Mouse (Mus musculus): ENCODE data around the gene Ttc39d. TPM values are rescaled to one million over a fixed set of nuclear protein-coding genes. Genes with fewer than 3 reads are reported as not detected.
"Not testable (repeated sequence)": the region's sequence is repeated elsewhere in the genome, so short reads cannot be mapped to it uniquely, and the experiment has no call there.

The Ttc39d gene
- polyA plus RNA-seq, 1 experiment from 2014 or later = 0.11 TPM

DNA sequence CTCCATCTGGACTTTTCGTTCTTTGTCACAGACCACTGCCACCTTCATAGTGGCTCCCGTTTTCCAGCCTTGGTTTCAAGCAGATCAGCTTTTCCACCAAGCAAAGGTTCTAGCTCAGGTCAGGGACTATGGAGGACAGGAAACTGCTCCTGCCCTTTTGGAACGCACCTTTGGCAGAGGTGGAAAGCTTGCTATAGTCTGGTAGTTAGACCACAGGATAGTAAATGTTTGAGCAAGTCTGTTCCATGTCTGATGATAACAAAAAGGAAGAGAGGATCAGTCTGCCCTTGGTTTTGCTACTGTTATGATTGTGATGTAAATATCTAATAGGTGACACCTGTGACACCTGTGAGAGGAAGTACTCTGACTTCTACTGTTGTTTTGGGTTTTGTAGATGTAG lies 31.3 kb upstream of the Ttc39d start:
- Histone ChIP-seq H3K36me3 (ENCODE audit: control insufficient read depth, insufficient read depth, low read length) (no peaks in the 10 kb centered on the region), H3K9ac (ENCODE audit: low read length) (no peak overlapping the region), H3K4me1 (ENCODE audit: control insufficient read depth, insufficient read depth, low read length) (no peaks in the 10 kb centered on the region), H3K4me2 (ENCODE audit: low read length) (no peak overlapping the region), H3K4me3 (ENCODE audit: low read depth, low read length) (no peak overlapping the region), H3K27ac (ENCODE audit: low read depth, low read length) (no peak overlapping the region), H3K27me3 (replicated peaks; ENCODE audit: control insufficient read depth, insufficient read depth, low read length) (no peaks in the 10 kb centered on the region), H3K9me3 (replicated peaks; ENCODE audit: control insufficient read depth, low read length) (no peaks in the 10 kb centered on the region)
- 83% methylated on average over 3 of the region's 3 CpGs for WGBS
- no peak for DNase-seq (ENCODE audit: low spot score)
- ATAC-seq = no peak

DNA sequence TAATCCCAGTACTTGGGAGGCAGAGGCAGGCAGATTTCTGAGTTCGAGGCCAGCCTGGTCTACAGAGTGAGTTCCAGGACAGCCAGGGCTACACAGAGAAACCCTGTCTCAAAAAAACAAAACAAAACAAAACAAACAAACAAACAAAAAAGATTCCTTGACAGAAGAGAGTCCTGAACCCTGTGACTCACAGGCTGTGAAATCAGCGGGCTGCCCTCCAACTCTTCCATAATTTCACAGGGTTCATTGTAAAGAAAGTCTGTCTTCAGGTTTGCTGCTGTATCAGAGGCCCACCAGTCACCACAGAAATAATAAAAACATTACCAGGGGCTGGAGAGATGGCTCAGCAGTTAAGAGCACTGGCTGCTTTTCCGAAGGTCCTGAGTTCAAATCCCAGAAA lies 28.4 kb upstream of the Ttc39d start:
- H3K4me3 ChIP-seq (ENCODE audit: low read depth, low read length); ATAC-seq; H3K4me2 ChIP-seq (ENCODE audit: low read length); H3K9ac ChIP-seq (ENCODE audit: low read length); H3K27ac ChIP-seq (ENCODE audit: low read depth, low read length); H3K36me3 ChIP-seq (ENCODE audit: control insufficient read depth, insufficient read depth, low read length); H3K4me1 ChIP-seq (ENCODE audit: control insufficient read depth, insufficient read depth, low read length); DNase-seq (ENCODE audit: low spot score); H3K9me3 ChIP-seq (replicated peaks; ENCODE audit: control insufficient read depth, low read length); H3K27me3 ChIP-seq (replicated peaks; ENCODE audit: control insufficient read depth, insufficient read depth, low read length): not testable (repeated sequence)
- WGBS = 95% methylated on average over 3 of the region's 3 CpGs

DNA sequence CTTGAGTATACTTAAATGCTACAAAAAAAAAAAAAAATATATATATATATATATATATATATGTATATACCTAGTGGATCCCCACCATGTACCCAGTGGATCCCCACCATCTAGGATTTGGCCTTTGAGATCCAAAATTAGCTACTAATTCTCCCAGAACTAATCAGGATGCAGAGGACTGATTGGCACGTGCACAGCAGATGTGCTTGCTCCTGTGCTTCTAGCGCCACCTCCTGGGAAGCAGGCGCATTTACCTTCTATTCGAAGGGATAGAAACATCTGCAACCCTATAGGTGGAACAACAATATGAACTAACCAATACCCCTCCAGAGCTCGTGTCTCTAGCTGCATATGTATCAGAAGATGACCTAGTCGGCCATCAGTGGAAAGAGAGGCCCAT lies 27.3 kb upstream of the Ttc39d start:
- no peaks in the 10 kb centered on the region for H3K4me1 ChIP-seq (ENCODE audit: control insufficient read depth, insufficient read depth, low read length)
- no peak overlapping the region for H3K9ac ChIP-seq (ENCODE audit: low read length)
- ATAC-seq (peak; percentile 90), DNase-seq (ENCODE audit: low spot score) (peak; percentile 90)
- no peak overlapping the region for H3K4me3 ChIP-seq (ENCODE audit: low read depth, low read length)
- no peak overlapping the region for H3K27ac ChIP-seq (ENCODE audit: low read depth, low read length)
- no peaks in the 10 kb centered on the region for H3K36me3 ChIP-seq (ENCODE audit: control insufficient read depth, insufficient read depth, low read length)
- WGBS = under 1% methylated on average over 6 of the region's 6 CpGs
- no peaks in the 10 kb centered on the region for H3K9me3 ChIP-seq (replicated peaks; ENCODE audit: control insufficient read depth, low read length)
- no peak overlapping the region for H3K4me2 ChIP-seq (ENCODE audit: low read length)
- H3K27me3 ChIP-seq (replicated peaks; ENCODE audit: control insufficient read depth, insufficient read depth, low read length) = no peaks in the 10 kb centered on the region

DNA sequence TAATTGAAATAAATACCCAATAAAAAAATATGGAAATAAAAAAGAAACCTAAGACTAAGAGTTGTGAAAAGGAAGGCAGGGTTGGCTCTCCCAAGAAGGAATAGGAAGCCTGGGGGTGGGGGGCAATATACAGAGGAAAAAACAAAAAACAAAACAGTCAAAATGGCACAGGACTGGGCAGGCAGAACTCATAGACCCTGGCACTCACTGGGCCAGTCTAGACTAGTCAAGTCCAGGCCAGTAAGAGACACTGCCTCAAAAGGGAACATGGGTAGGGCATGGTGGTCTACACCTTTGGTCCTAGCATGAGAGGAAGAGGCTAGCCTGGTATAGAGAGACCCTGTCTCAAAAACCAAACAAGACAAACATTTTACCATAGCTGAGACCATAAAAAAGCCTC lies 26.8 kb upstream of the Ttc39d start:
- no peak overlapping the region for H3K4me2 ChIP-seq (ENCODE audit: low read length)
- DNase-seq (ENCODE audit: low spot score) = no peak

DNA sequence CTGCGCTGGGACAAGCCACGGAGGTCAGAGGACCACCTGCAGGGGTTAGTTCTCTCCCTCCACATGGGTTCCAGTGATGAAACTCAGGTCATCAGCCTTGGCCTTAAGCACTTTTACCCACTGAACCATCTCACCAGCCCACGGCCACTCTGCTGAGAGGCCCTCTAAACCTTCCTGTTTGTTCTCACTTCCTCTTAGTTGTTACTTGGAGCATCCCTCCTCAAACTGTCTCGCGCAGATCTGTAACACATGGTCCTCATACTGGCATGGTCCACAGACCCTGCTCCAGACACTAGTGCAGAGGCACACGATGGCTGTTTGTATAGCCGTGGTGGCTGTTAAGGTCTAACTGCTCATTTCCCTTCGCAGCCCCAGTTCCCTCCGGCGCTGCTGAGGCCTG lies 23.6 kb upstream of the Ttc39d start:
- no peak overlapping the region for H3K9ac ChIP-seq (ENCODE audit: low read length)
- H3K36me3 ChIP-seq (ENCODE audit: control insufficient read depth, insufficient read depth, low read length) = no peaks in the 10 kb centered on the region
- no peak overlapping the region for H3K4me2 ChIP-seq (ENCODE audit: low read length)
- no peak overlapping the region for H3K27ac ChIP-seq (ENCODE audit: low read depth, low read length)
- H3K27me3 ChIP-seq (replicated peaks; ENCODE audit: control insufficient read depth, insufficient read depth, low read length) = no peaks in the 10 kb centered on the region
- no peaks in the 10 kb centered on the region for H3K4me1 ChIP-seq (ENCODE audit: control insufficient read depth, insufficient read depth, low read length)
- ATAC-seq (no peak), DNase-seq (ENCODE audit: low spot score) (no peak)
- 87% methylated on average over 10 of the region's 10 CpGs for WGBS
- no peaks in the 10 kb centered on the region for H3K9me3 ChIP-seq (replicated peaks; ENCODE audit: control insufficient read depth, low read length)
- H3K4me3 ChIP-seq (ENCODE audit: low read depth, low read length) = no peak overlapping the region

More for the DNA sequence above, 26.8 kb upstream of the Ttc39d start:
- Histone ChIP-seq H3K4me1 (ENCODE audit: control insufficient read depth, insufficient read depth, low read length) (no peaks in the 10 kb centered on the region), H3K4me3 (ENCODE audit: low read depth, low read length) (no peak overlapping the region), H3K27ac (ENCODE audit: low read depth, low read length) (no peak overlapping the region), H3K27me3 (replicated peaks; ENCODE audit: control insufficient read depth, insufficient read depth, low read length) (no peaks in the 10 kb centered on the region), H3K36me3 (ENCODE audit: control insufficient read depth, insufficient read depth, low read length) (no peaks in the 10 kb centered on the region), H3K9ac (ENCODE audit: low read length) (no peak overlapping the region), H3K9me3 (replicated peaks; ENCODE audit: control insufficient read depth, low read length) (no peaks in the 10 kb centered on the region)
- ATAC-seq = 0 out of 2 replicates have a peak, but pooled peaks have one; percentile 30

DNA sequence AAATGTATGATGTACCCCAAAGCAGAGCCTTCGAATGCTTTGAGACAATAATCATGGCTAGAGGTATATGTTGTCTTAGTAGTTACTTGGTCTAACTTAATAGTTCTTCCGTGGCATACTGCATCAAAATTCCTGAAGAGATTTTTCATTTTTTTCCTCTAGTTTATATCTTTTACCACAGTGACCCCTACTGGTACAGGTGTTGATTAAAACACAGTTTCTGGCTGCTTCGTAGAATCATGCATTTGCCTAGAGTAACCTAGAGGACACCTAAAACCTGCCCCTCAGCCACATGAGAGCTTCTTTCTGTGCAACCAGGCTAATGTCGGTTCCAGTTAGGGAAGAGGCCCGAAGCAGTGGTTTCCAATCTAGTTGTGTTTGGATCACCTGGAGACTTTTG lies 14.2 kb upstream of the Ttc39d start:
- Histone ChIP-seq H3K4me1 (ENCODE audit: control insufficient read depth, insufficient read depth, low read length) (no peaks in the 10 kb centered on the region), H3K9me3 (replicated peaks; ENCODE audit: control insufficient read depth, low read length) (no peaks in the 10 kb centered on the region), H3K4me3 (ENCODE audit: low read depth, low read length) (no peak overlapping the region), H3K4me2 (ENCODE audit: low read length) (no peak overlapping the region), H3K9ac (ENCODE audit: low read length) (no peak overlapping the region), H3K27me3 (replicated peaks; ENCODE audit: control insufficient read depth, insufficient read depth, low read length) (no peaks in the 10 kb centered on the region), H3K36me3 (ENCODE audit: control insufficient read depth, insufficient read depth, low read length) (peaks cover 25% of the 10 kb centered on the region; the same call in 1 of the 2 replicates), H3K27ac (ENCODE audit: low read depth, low read length) (no peak overlapping the region)
- 70% methylated on average over 5 of the region's 5 CpGs for WGBS
- ATAC-seq = peak; percentile 42; the same call in 1 of the 2 replicates
- DNase-seq (ENCODE audit: low spot score) = peak; percentile 72

DNA sequence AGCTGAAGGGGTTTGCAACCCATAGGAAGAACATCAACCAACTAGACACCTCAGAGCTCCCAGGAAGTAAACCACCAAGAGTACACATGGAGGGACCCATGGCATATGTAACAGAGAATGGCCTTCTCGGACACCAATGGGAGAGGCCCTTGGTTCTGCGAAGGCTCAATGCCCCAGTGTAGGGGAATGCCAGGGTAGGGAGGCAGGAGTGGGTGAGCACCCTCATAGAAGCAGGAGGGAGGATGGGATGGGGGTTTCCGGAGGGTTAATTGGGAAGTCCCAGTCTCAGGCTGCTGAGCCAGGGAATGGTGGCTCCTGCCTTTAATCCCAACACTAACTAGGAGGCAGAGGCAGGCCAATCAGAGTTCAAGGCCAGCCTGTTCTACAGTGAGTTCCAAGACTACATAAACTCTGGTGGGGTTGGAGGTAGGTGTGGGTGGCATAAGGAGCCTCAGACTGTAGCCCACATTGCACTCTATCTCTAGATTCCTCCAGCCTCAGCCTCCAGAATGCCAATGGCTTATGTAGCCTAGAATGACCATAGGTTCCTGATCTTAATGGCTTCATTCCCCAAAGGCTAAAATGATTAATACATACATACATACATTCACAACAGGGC lies 8.0 kb upstream of the Ttc39d start:
- no peaks in the 10 kb centered on the region for H3K9me3 ChIP-seq (replicated peaks; ENCODE audit: control insufficient read depth, low read length)
- no peak overlapping the region for H3K4me2 ChIP-seq (ENCODE audit: low read length)
- no peaks in the 10 kb centered on the region for H3K27me3 ChIP-seq (replicated peaks; ENCODE audit: control insufficient read depth, insufficient read depth, low read length)
- ATAC-seq = peak; percentile 56
- H3K27ac ChIP-seq (ENCODE audit: low read depth, low read length) = no peak overlapping the region
- DNase-seq (ENCODE audit: low spot score) = no peak
- peaks cover 76% of the 10 kb centered on the region for H3K36me3 ChIP-seq (ENCODE audit: control insufficient read depth, insufficient read depth, low read length)
- no peaks in the 10 kb centered on the region for H3K4me1 ChIP-seq (ENCODE audit: control insufficient read depth, insufficient read depth, low read length)
- H3K9ac ChIP-seq (ENCODE audit: low read length) = no peak overlapping the region
- H3K4me3 ChIP-seq (ENCODE audit: low read depth, low read length) = no peak overlapping the region
- 87% methylated on average over 3 of the region's 3 CpGs for WGBS

DNA sequence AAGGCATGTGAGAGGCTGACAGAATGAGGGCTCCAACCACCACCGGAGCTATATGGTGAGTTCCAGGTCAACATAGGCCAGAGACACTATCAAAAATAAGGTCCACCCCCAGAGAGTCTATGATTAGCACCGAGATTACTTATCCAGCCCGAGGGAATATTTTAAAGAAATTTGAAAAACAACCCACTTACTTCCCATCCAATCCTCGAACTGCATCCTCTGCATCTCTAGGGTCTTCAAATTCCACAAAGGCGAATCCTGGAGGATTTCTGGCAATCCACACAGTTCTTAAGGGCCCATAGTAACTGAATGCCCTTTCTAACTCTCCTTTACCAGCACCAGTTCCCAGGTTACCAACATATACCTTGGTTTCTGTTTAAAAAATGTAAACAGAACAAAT lies 1.6 kb upstream of the Ttc39d start:
- Histone ChIP-seq H3K4me3 (ENCODE audit: low read depth, low read length) (peak overlapping the region; percentile 96), H3K27me3 (replicated peaks; ENCODE audit: control insufficient read depth, insufficient read depth, low read length) (no peaks in the 10 kb centered on the region), H3K9me3 (replicated peaks; ENCODE audit: control insufficient read depth, low read length) (no peaks in the 10 kb centered on the region), H3K4me2 (ENCODE audit: low read length) (peak overlapping the region; percentile 93), H3K36me3 (ENCODE audit: control insufficient read depth, insufficient read depth, low read length) (peaks cover 44% of the 10 kb centered on the region), H3K9ac (ENCODE audit: low read length) (peak overlapping the region; percentile 99), H3K4me1 (ENCODE audit: control insufficient read depth, insufficient read depth, low read length) (peaks cover 3% of the 10 kb centered on the region), H3K27ac (ENCODE audit: low read depth, low read length) (no peak overlapping the region)
- ATAC-seq (no peak), DNase-seq (ENCODE audit: low spot score) (no peak)
- 42% methylated on average over 5 of the region's 5 CpGs for WGBS

DNA sequence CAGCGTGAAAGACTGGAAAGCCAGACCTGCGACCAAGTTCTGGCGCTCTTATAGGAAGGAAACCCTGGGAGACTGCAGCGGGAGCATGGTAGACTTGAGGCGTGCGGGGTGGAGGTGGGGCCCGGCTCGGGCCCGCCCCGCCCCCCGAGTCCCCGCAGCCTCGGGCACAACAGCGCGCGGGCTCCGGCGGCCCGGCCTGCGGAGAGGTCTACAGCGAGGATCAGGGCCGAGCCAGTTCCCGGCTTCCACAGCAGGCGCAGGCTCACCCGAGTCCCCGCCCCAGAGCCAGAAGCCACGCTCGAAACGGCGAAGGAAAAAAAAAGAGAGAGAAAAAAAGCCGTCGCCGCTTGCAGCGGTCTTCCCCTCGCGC lies 974 bp upstream of the Ttc39d start:
- Histone ChIP-seq H3K4me1 (ENCODE audit: control insufficient read depth, insufficient read depth, low read length) (peaks cover 3% of the 10 kb centered on the region), H3K27me3 (replicated peaks; ENCODE audit: control insufficient read depth, insufficient read depth, low read length) (no peaks in the 10 kb centered on the region), H3K27ac (ENCODE audit: low read depth, low read length) (peak overlapping the region; percentile 99), H3K36me3 (ENCODE audit: control insufficient read depth, insufficient read depth, low read length) (peaks cover 39% of the 10 kb centered on the region), H3K9me3 (replicated peaks; ENCODE audit: control insufficient read depth, low read length) (no peaks in the 10 kb centered on the region), H3K9ac (ENCODE audit: low read length) (peak overlapping the region; percentile 99), H3K4me2 (ENCODE audit: low read length) (peak overlapping the region; percentile 93), H3K4me3 (ENCODE audit: low read depth, low read length) (peak overlapping the region; percentile 96)
- ATAC-seq = peak; percentile 69
- peak; percentile 67 for DNase-seq (ENCODE audit: low spot score)
- 0% methylated on average over 35 of the region's 36 CpGs for whole genome bisulfite sequencing
